Mouse (Mus musculus): Measurements from ENCODE around the gene Vwa7.

GRCm38 (mm10) chr17:35027277-35028068 lies 11.1 kb downstream of the Vwa7 start, which contains the start of gene Sapcd1:
- no peak for TF ChIP-seq EP300 (IDR thresholded peaks at IDR 0.05)
- TF ChIP-seq CTCF (IDR thresholded peaks at IDR 0.05) = no peak
